Mouse (Mus musculus): ENCODE data around the gene Ass1. TPM values are rescaled to one million over a fixed set of nuclear protein-coding genes. Genes with fewer than 3 reads are reported as not detected.

The Ass1 gene
- polyA plus RNA-seq, 1 experiment from 2014 or later = 24.1 TPM

DNA sequence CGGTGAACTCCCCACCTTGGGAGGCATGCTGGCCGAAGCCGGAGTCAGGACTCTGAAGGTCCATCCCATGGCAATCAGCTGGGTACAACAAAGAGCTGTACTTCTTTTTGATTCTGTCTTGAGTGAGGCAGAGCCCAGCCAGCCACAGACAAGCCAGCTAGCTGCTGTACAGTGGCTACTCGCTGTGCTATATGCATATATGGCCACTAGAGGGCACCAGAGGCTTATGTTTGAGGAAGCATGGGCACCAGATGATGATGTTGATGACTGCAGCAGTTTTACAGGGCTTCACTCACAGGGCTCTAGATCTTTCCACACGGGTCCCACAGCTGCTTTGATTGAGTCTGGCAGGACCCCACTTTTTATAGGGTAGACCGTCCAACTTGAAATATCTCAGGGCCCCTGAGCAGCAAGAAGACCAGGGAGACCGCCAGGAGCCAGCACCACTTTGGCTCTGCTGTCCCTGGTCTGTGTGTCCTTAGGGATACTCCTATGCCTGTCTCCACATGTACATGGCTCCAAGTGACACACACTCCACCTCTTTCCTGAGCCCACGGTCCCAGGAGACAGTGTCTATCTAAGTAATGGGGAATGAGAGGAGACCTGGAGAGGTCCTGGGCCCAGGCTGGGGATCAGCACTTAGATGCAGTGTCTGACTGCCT lies 13.0 kb downstream of the Ass1 start:
- no peak overlapping the region for H3K4me2 ChIP-seq (ENCODE audit: low read depth, low read length)
- no peaks in the 10 kb centered on the region for H3K27me3 ChIP-seq (replicated peaks; ENCODE audit: control insufficient read depth, insufficient read depth, low read length)
- H3K4me3 ChIP-seq (ENCODE audit: low read depth, low read length) = no peak overlapping the region
- peak; percentile 87 for ATAC-seq (ENCODE audit: low read depth)
- H3K36me3 ChIP-seq (ENCODE audit: control insufficient read depth, insufficient read depth, low read length) = no peaks in the 10 kb centered on the region
- no peak overlapping the region for H3K27ac ChIP-seq (replicated peaks; ENCODE audit: low read depth, low read length)
- DNase-seq (ENCODE audit: low spot score) = peak; percentile 91
- 30% methylated on average over 8 of the region's 8 CpGs for WGBS
- no peaks in the 10 kb centered on the region for H3K4me1 ChIP-seq (ENCODE audit: control insufficient read depth, insufficient read depth, low read length)
- H3K9me3 ChIP-seq (ENCODE audit: control insufficient read depth, low read length) = no peaks in the 10 kb centered on the region
- H3K9ac ChIP-seq (ENCODE audit: low read depth, low read length) = no peak overlapping the region

GRCm38 (mm10) chr2:31484187-31484586 lies 14.2 kb downstream of the Ass1 start:
- Histone ChIP-seq H3K4me3 (ENCODE audit: low read depth, low read length) (no peak overlapping the region), H3K27ac (replicated peaks; ENCODE audit: low read depth, low read length) (no peak overlapping the region), H3K9ac (ENCODE audit: low read depth, low read length) (no peak overlapping the region), H3K9me3 (ENCODE audit: control insufficient read depth, low read length) (no peaks in the 10 kb centered on the region), H3K4me2 (ENCODE audit: low read depth, low read length) (no peak overlapping the region), H3K27me3 (replicated peaks; ENCODE audit: control insufficient read depth, insufficient read depth, low read length) (no peaks in the 10 kb centered on the region), H3K36me3 (ENCODE audit: control insufficient read depth, insufficient read depth, low read length) (no peaks in the 10 kb centered on the region), H3K4me1 (ENCODE audit: control insufficient read depth, insufficient read depth, low read length) (no peaks in the 10 kb centered on the region)
- WGBS = 25% methylated on average over 5 of the region's 5 CpGs
- ATAC-seq (ENCODE audit: low read depth) (peak; percentile 60), DNase-seq (ENCODE audit: low spot score) (peak; percentile 82)

DNA sequence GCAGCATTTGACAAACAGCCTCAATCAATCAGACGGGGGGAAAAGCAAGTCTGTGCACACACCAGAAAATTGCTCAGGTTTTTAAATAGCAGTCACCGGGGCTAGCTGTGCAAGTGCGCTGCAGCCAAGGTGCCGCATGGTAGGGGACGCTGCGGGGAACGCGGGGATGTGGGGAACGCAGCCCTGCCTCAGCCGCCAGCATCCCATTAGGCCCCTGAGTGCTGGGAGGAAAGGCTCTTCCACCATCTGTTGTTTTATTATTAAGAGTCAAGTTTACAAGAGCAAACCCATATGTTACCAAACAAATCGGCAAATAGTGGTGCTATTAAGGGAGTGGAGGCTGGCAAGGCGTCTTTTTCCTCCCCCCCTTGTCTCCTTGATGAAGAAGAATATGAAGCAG lies 19.2 kb downstream of the Ass1 start:
- no peaks in the 10 kb centered on the region for H3K9me3 ChIP-seq (ENCODE audit: control insufficient read depth, low read length)
- H3K27me3 ChIP-seq (replicated peaks; ENCODE audit: control insufficient read depth, insufficient read depth, low read length) = no peaks in the 10 kb centered on the region; the same call in 1 of the 2 replicates
- H3K4me3 ChIP-seq (ENCODE audit: low read depth, low read length) = no peak overlapping the region
- H3K27ac ChIP-seq (replicated peaks; ENCODE audit: low read depth, low read length) = no peak overlapping the region
- 36% methylated on average over 12 of the region's 12 CpGs for WGBS
- ATAC-seq (ENCODE audit: low read depth) (no peak), DNase-seq (ENCODE audit: low spot score) (no peak)
- H3K36me3 ChIP-seq (ENCODE audit: control insufficient read depth, insufficient read depth, low read length) = no peaks in the 10 kb centered on the region
- no peak overlapping the region for H3K4me2 ChIP-seq (ENCODE audit: low read depth, low read length)
- no peak overlapping the region for H3K9ac ChIP-seq (ENCODE audit: low read depth, low read length)
- H3K4me1 ChIP-seq (ENCODE audit: control insufficient read depth, insufficient read depth, low read length) = no peaks in the 10 kb centered on the region

- no peak overlapping the region for H3K9ac ChIP-seq (ENCODE audit: low read depth, low read length)
- ATAC-seq (ENCODE audit: low read depth) = no peak
- H3K4me3 ChIP-seq (ENCODE audit: low read depth, low read length) = no peak overlapping the region
- DNase-seq (ENCODE audit: low spot score) = peak; percentile 14
- WGBS = 93% methylated on average over 2 of the region's 2 CpGs
- no peak overlapping the region for H3K4me2 ChIP-seq (ENCODE audit: low read depth, low read length)
- H3K9me3 ChIP-seq (ENCODE audit: control insufficient read depth, low read length) = no peaks in the 10 kb centered on the region
- H3K36me3 ChIP-seq (ENCODE audit: control insufficient read depth, insufficient read depth, low read length) = no peaks in the 10 kb centered on the region
- H3K4me1 ChIP-seq (ENCODE audit: control insufficient read depth, insufficient read depth, low read length) = no peaks in the 10 kb centered on the region
- H3K27ac ChIP-seq (replicated peaks; ENCODE audit: low read depth, low read length) = no peak overlapping the region
- H3K27me3 ChIP-seq (replicated peaks; ENCODE audit: control insufficient read depth, insufficient read depth, low read length) = no peaks in the 10 kb centered on the region; the same call in 1 of the 2 replicates
Observed at GRCm38 (mm10) chr2:31490556-31490955, 20.5 kb downstream of the Ass1 start.

DNA sequence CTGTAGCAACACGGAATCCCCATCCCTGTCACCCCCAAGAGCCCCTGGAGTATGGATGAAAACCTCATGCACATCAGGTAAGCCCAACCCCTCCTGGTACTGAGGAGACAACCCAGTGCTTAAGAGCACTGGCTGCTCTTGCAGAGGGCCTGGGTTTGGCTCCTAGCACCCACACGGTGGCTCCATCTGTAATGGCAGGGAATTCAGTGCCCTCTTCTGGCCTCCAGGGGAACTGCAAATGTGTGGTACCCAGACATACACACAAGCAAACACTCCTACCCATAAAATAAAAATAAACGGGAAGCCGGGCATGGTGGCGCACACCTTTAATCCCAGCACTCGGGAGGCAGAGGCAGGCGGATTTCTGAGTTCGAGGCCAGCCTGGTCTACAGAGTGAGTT lies 22.3 kb downstream of the Ass1 start:
- H3K27me3 ChIP-seq (replicated peaks; ENCODE audit: control insufficient read depth, insufficient read depth, low read length) = no peaks in the 10 kb centered on the region; the same call in 1 of the 2 replicates
- ATAC-seq (ENCODE audit: low read depth) = no peak
- H3K36me3 ChIP-seq (ENCODE audit: control insufficient read depth, insufficient read depth, low read length) = no peaks in the 10 kb centered on the region

DNA sequence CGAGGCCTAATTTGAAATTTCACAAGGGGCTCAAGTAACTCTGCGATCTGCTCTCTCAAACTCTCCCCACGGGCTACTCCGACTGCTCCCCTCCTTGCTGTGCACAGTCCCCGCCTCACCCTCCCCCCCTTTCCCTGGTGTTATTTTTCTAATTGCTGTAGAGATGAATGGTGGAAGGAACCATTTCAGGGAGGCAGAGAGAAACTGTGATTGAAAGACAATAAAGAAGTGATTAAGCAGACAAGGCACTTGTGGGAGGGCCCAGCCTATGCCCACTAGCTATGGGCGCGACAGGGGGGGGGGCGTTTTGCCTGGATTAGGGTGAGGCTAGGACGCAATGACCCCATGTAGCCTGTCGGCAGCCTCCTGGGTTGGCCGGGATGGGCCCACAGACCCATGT lies 23.2 kb downstream of the Ass1 start:
- DNase-seq (ENCODE audit: low spot score) = no peak
- Histone ChIP-seq H3K27me3 (replicated peaks; ENCODE audit: control insufficient read depth, insufficient read depth, low read length) (no peaks in the 10 kb centered on the region; the same call in 1 of the 2 replicates), H3K4me2 (ENCODE audit: low read depth, low read length) (no peak overlapping the region), H3K9me3 (ENCODE audit: control insufficient read depth, low read length) (no peaks in the 10 kb centered on the region), H3K36me3 (ENCODE audit: control insufficient read depth, insufficient read depth, low read length) (no peaks in the 10 kb centered on the region), H3K9ac (ENCODE audit: low read depth, low read length) (no peak overlapping the region), H3K4me1 (ENCODE audit: control insufficient read depth, insufficient read depth, low read length) (no peaks in the 10 kb centered on the region), H3K27ac (replicated peaks; ENCODE audit: low read depth, low read length) (no peak overlapping the region), H3K4me3 (ENCODE audit: low read depth, low read length) (no peak overlapping the region)
- WGBS = 36% methylated on average over 11 of the region's 11 CpGs
- ATAC-seq (ENCODE audit: low read depth) = no peak

More for the DNA sequence above, 22.3 kb downstream of the Ass1 start:
- 96% methylated on average over 8 of the region's 8 CpGs for WGBS
- DNase-seq (ENCODE audit: low spot score) = no peak
- Histone ChIP-seq H3K9me3 (ENCODE audit: control insufficient read depth, low read length) (no peaks in the 10 kb centered on the region), H3K4me3 (ENCODE audit: low read depth, low read length) (no peak overlapping the region), H3K4me1 (ENCODE audit: control insufficient read depth, insufficient read depth, low read length) (no peaks in the 10 kb centered on the region), H3K27ac (replicated peaks; ENCODE audit: low read depth, low read length) (no peak overlapping the region), H3K4me2 (ENCODE audit: low read depth, low read length) (no peak overlapping the region), H3K9ac (ENCODE audit: low read depth, low read length) (no peak overlapping the region)

GRCm38 (mm10) chr2:31494315-31494714 lies 24.3 kb downstream of the Ass1 start:
- WGBS = 67% methylated on average over 4 of the region's 5 CpGs
- H3K4me2 ChIP-seq (ENCODE audit: low read depth, low read length) = no peak overlapping the region
- no peak overlapping the region for H3K4me3 ChIP-seq (ENCODE audit: low read depth, low read length)
- H3K9me3 ChIP-seq (ENCODE audit: control insufficient read depth, low read length) = no peaks in the 10 kb centered on the region
- DNase-seq (ENCODE audit: low spot score) = no peak
- ATAC-seq (ENCODE audit: low read depth) = no peak
- H3K27ac ChIP-seq (replicated peaks; ENCODE audit: low read depth, low read length) = no peak overlapping the region
- H3K9ac ChIP-seq (ENCODE audit: low read depth, low read length) = no peak overlapping the region
- peaks cover 6% of the 10 kb centered on the region for H3K27me3 ChIP-seq (replicated peaks; ENCODE audit: control insufficient read depth, insufficient read depth, low read length)
- H3K36me3 ChIP-seq (ENCODE audit: control insufficient read depth, insufficient read depth, low read length) = no peaks in the 10 kb centered on the region
- no peaks in the 10 kb centered on the region for H3K4me1 ChIP-seq (ENCODE audit: control insufficient read depth, insufficient read depth, low read length)

DNA sequence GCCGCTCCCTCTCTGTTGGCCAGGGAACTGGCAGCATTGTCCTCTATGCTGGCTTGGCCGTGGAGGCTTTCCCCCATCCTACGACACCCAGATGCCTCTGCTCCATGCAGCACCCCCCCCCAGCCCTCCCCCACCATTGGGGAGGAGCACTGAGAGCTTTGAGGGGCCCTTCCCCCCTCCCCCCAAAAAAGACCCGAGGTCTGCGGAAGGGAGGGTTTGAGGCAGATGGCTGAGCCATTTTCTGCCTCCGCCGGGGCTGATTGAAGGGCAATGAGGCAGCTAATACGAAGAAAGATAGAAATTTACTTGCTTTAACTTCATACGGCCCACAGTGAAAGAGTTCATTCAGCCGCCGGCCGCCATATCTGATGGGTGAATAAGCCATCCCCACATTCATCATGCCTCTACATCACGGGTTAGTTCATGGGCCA lies 25.1 kb downstream of the Ass1 start:
- WGBS = 49% methylated on average over 13 of the region's 13 CpGs
- Histone ChIP-seq H3K4me3 (ENCODE audit: low read depth, low read length) (no peak overlapping the region), H3K9ac (ENCODE audit: low read depth, low read length) (no peak overlapping the region), H3K36me3 (ENCODE audit: control insufficient read depth, insufficient read depth, low read length) (no peaks in the 10 kb centered on the region), H3K4me1 (ENCODE audit: control insufficient read depth, insufficient read depth, low read length) (no peaks in the 10 kb centered on the region), H3K27ac (replicated peaks; ENCODE audit: low read depth, low read length) (no peak overlapping the region), H3K4me2 (ENCODE audit: low read depth, low read length) (no peak overlapping the region), H3K27me3 (replicated peaks; ENCODE audit: control insufficient read depth, insufficient read depth, low read length) (peaks cover 6% of the 10 kb centered on the region), H3K9me3 (ENCODE audit: control insufficient read depth, low read length) (no peaks in the 10 kb centered on the region)
- ATAC-seq (ENCODE audit: low read depth) = no peak
- DNase-seq (ENCODE audit: low spot score) = no peak

- no peak for ATAC-seq (ENCODE audit: low read depth)
Observed at GRCm38 (mm10) chr2:31496141-31496540, 26.1 kb downstream of the Ass1 start.

More at GRCm38 (mm10) chr2:31496141-31496540, 26.1 kb downstream of the Ass1 start:
- Histone ChIP-seq H3K9ac (ENCODE audit: low read depth, low read length) (no peak overlapping the region), H3K4me2 (ENCODE audit: low read depth, low read length) (no peak overlapping the region), H3K36me3 (ENCODE audit: control insufficient read depth, insufficient read depth, low read length) (no peaks in the 10 kb centered on the region), H3K4me1 (ENCODE audit: control insufficient read depth, insufficient read depth, low read length) (peaks cover 4% of the 10 kb centered on the region), H3K4me3 (ENCODE audit: low read depth, low read length) (no peak overlapping the region), H3K9me3 (ENCODE audit: control insufficient read depth, low read length) (no peaks in the 10 kb centered on the region), H3K27ac (replicated peaks; ENCODE audit: low read depth, low read length) (no peak overlapping the region), H3K27me3 (replicated peaks; ENCODE audit: control insufficient read depth, insufficient read depth, low read length) (peaks cover 6% of the 10 kb centered on the region)
- no peak for DNase-seq (ENCODE audit: low spot score)
- 53% methylated on average over 1 of the region's 1 CpGs for WGBS
